Mouse (Mus musculus) embryo, embryonic 11.5 days (tissue): Measurements from ENCODE around the gene Zc3hav1.
A peak's percentile ranks its signal among the peaks of the same experiment; 100 is the strongest.
"Not testable (repeated sequence)": the region's sequence is repeated elsewhere in the genome, so short reads cannot be mapped to it uniquely, and the experiment has no call there.

ENCODE experiments used
- DNase-seq: peaks from one replicate; pipeline ENCODE4 v3.0.0-alpha.2; 2012; ENCODE audit warnings: low read depth, low spot score

The Zc3hav1 gene

GRCm38 (mm10) chr6:38353811-38354722 is at the start of gene Zc3hav1:
TSS of gene Zc3hav1 (minus strand) at chr6:38354603.
- peak; percentile 35 for DNase-seq

GRCm38 (mm10) chr6:38389671-38390070 is 35.3 kb upstream of the Zc3hav1 start:
- DNase-seq, result peak; percentile 14

- DNase-seq, result peak; percentile 86
Observed at GRCm38 (mm10) chr6:38381129-38381771, 26.8 kb upstream of the Zc3hav1 start, which contains the start of gene Ttc26. TSS of gene Ttc26 (plus strand) at chr6:38381469.

- no peak for DNase-seq
Observed at GRCm38 (mm10) chr6:38380764-38381128, 26.3 kb upstream of the Zc3hav1 start.

- no peak for DNase-seq
Observed at GRCm38 (mm10) chr6:38374271-38374670, 19.9 kb upstream of the Zc3hav1 start.

GRCm38 (mm10) chr6:38369945-38370344 is 15.5 kb upstream of the Zc3hav1 start:
- DNase-seq, result no peak

GRCm38 (mm10) chr6:38364121-38364520 is 9.7 kb upstream of the Zc3hav1 start:
- no peak for DNase-seq

- DNase-seq, result no peak
Observed at GRCm38 (mm10) chr6:38363370-38363769, 9.0 kb upstream of the Zc3hav1 start.

- no peak for DNase-seq
Observed at GRCm38 (mm10) chr6:38361937-38362336, 7.5 kb upstream of the Zc3hav1 start.

GRCm38 (mm10) chr6:38361065-38361464 is 6.7 kb upstream of the Zc3hav1 start:
- DNase-seq, result no peak

- no peak for DNase-seq
Observed at GRCm38 (mm10) chr6:38359736-38360499, 5.5 kb upstream of the Zc3hav1 start.

DNA sequence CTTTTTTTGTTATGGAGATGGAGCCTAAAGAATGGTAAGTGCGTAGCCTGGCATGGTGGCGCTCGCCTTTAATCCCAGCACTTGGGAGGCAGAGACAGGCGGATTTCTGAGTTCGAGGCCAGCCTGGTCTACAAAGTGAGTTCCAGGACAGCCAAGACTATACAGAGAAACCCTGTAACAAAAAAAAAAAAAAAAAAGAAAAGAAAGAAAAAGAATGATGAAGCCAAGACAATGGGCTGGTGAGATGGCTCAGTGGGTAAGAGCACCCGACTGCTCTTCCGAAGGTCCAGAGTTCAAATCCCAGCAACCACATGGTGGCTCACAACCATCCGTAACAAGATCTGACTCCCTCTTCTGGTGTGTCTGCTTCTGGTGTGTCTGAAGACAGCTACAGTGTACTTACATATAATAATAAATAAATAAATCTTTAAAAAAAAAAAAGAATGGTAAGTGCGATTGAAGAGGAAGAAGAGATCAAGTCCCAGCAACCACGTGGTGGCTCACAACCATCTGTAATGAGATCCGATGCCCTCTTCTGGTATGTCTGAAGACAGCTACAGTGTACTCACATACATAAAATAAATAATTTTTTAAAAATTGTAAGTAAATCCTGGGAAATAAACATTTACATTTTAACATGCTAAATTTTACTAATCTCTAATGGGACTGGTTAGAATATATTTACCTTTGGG is 4.8 kb upstream of the Zc3hav1 start:
- DNase-seq, result not testable (repeated sequence)

- DNase-seq, result no peak
Observed at GRCm38 (mm10) chr6:38358253-38359027, 4.0 kb upstream of the Zc3hav1 start.

DNA sequence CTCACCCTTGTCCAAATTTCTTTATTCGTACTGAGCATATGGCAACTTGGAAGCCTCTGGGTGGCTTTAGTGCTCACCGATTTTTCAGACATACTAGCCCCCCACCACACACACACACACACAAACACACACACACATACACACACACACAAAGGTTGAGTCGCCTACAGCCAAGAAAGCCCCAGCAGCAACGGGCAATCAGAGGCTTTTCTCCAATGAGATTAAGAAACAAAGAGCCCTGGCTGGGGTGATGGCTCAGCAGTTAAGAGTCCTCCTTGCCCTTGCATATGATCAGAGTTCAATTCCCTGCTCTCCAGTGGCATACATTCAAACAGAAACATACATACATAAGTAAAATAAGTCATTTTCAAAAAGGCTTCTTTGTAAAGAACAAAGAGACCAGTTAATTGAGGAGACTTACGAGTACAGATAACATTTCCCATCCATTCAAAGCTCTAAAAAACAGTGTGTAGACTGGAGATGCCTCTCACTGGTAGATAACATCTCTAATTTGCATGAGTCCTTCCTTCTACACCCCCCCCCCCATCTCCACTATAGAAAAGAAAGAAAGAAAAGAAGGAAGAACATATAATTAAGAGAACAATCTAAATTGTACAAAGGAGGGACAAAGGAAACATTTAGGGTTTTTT is 3.3 kb upstream of the Zc3hav1 start:
- no peak for DNase-seq

DNA sequence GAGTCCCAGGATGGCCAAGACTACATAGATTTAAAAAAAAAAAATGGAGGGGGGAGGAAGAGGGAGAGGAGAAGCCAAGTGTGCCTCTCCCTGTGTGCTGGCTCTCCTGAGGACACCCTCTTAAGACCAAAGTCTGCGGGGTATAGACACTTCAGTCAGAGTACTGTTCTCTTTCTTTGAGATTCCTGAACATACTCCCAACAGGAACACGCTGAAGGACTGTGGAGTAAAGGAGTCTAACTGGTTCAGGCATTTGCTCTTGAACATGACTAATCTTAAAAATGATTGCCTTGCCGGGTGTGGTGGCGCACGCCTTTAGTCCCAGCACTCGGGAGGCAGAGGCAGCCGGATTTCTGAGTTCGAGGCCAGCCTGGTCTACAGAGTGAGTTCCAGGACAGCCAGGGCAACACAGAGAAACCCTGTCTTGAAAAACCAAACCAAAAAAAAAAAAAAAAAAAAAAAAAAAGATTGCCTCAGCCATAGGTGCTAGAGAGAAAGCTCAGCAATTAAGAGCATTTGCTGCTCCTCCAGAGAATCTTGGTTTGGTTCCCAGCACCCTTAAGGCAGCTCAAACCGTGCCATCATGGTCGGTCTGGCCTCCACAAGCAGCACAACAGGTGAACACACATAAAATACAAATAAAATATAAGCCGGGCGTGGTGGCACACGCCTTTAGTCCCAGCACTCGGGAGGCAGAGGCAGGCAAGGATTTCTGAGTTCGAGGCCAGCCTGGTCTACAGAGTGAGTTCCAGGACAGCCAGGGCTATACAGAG is 2.4 kb upstream of the Zc3hav1 start:
- not testable (repeated sequence) for DNase-seq

GRCm38 (mm10) chr6:38355862-38356261 is 1.5 kb upstream of the Zc3hav1 start:
- DNase-seq, result no peak

DNA sequence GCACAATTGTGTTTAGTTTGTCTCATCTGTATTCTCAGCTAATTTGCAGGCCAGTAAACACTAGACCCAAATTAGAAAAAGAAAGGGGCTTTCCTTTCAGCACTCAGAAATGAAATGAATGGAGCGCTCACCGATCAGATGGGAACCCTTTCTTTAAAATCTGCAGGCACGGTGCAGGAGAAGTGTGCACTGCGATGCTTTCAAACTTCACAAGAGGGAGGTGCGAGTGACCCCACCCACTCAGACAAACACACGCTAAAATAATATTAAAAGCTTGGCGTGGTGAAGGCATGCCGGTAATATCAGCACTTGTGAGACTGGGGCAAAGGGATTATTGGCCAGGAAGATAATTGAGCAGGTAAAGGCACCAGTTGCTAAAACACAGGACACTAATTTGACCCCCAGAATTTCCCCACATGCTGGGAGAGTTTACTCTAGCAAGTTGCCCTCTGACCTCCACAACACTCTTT is 986 bp upstream of the Zc3hav1 start:
- DNase-seq, result no peak

DNA sequence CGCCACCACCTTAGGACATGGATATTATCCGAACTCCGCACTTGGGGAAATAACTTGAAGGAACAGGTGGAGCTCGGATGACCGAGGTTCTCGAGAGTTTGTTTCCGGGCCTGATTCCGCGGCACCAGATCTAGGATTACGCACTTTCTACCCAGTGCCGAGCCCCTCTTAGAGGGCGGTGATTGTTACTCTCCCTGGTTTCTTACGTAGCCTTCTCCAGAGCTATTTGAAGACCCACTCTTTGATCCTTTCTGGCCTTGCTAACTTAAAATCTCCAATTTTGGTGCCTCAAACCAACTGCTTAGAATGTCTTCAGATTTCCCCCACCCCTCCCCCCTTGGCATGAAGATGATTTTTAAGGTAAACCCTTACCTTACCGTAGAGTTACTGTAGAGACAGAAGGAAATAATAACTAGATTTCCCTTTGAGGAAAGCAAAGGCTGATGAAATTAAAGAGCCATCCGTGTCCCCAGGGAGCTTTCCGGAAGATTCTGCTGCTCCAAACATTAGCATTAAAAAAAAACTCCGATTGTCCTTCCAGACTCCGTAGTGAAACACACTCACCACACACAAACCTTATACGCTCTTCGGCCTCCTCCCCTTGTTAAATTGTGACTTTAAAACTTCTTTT is 435 bp upstream of the Zc3hav1 start:
- DNase-seq, result no peak

DNA sequence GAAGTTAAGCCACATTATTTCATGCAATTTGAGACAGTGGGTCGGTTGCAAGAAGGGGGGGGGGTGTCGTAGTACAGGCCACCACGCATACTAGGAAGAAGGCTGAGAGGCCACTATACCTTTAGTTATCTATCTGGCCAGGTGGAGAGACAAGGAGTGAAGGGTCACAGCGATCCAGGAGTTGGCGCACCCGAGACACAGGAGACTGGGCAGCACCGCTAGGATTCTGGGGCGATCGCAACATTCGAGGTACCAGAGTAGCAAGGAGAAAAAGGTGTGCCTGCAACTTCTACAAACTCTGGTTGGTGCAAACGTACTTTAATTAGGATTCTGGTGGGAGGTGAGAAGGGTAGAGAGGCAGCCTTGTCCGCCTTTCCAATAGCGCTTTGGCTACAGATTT is 1.2 kb downstream of the Zc3hav1 start:
- DNase-seq, result no peak
